Mouse (Mus musculus): ENCODE data around the gene Borcs6. TPM values are rescaled to one million over a fixed set of nuclear protein-coding genes. Genes with fewer than 3 reads are reported as not detected.

Gene Borcs6
- polyA plus RNA-seq, 1 experiment = 16.7 TPM

GRCm38 (mm10) chr11:69088103-69088855 is 28.8 kb downstream of the Borcs6 start, which contains the start of gene Vamp2:
Gene Vamp2, plus strand, starts transcription at chr11:69088490.
- Histone ChIP-seq H3K27ac (ENCODE audit: insufficient read depth, low read length) (peak within 1 kb of the TSS; percentile 95), H3K4me1 (ENCODE audit: control insufficient read depth, insufficient read depth, insufficient read length) (peaks cover 11% of the 10 kb centered on the region; the same call in 1 of the 2 replicates), H3K4me3 (ENCODE audit: extremely low read depth, insufficient read depth, insufficient read length) (peak within 1 kb of the TSS; percentile 72), H3K36me3 (ENCODE audit: control insufficient read depth, insufficient read depth, low read length) (peaks cover 8% of the 10 kb centered on the region), H3K27me3 (ENCODE audit: control insufficient read depth, insufficient read depth, low read length) (no peaks in the 10 kb centered on the region)
- peak; percentile 65 to 86 for DNase-seq (ENCODE audit: low read depth in 1 of 2, low spot score in 2 of 2)
- WGBS = under 1% methylated on average over 61 of the region's 67 CpGs
- TF ChIP-seq CTCF (IDR thresholded peaks at IDR 0.05; ENCODE audit: extremely low read depth, insufficient read depth, insufficient read length, insufficient replicate concordance) (no peak), POLR2A (IDR thresholded peaks at IDR 0.05; ENCODE audit: low read depth, low read length) (peak; percentile 60)

- peaks cover 8% of the 10 kb centered on the region for H3K36me3 ChIP-seq (ENCODE audit: control insufficient read depth, insufficient read depth, low read length)
- WGBS = 10% methylated on average over 25 of the region's 25 CpGs
- H3K4me3 ChIP-seq (ENCODE audit: extremely low read depth, insufficient read depth, insufficient read length) = peak overlapping the region; percentile 72
- DNase-seq (ENCODE audit: low read depth in 1 of 2, low spot score in 2 of 2) = no peak
- peaks cover 11% of the 10 kb centered on the region; the same call in 1 of the 2 replicates for H3K4me1 ChIP-seq (ENCODE audit: control insufficient read depth, insufficient read depth, insufficient read length)
- TF ChIP-seq POLR2A (IDR thresholded peaks at IDR 0.05; ENCODE audit: low read depth, low read length) (no peak), CTCF (IDR thresholded peaks at IDR 0.05; ENCODE audit: extremely low read depth, insufficient read depth, insufficient read length, insufficient replicate concordance) (no peak)
- peak overlapping the region; percentile 95 for H3K27ac ChIP-seq (ENCODE audit: insufficient read depth, low read length)
- no peaks in the 10 kb centered on the region for H3K27me3 ChIP-seq (ENCODE audit: control insufficient read depth, insufficient read depth, low read length)
These were observed 29.5 kb downstream of the Borcs6 start for GRCm38 (mm10) chr11:69088856-69089615.

- TF ChIP-seq POLR2A (IDR thresholded peaks at IDR 0.05; ENCODE audit: low read depth, low read length) (no peak), CTCF (IDR thresholded peaks at IDR 0.05; ENCODE audit: extremely low read depth, insufficient read depth, insufficient read length, insufficient replicate concordance) (no peak)
- Histone ChIP-seq H3K27ac (ENCODE audit: insufficient read depth, low read length) (no peak overlapping the region), H3K27me3 (ENCODE audit: control insufficient read depth, insufficient read depth, low read length) (no peaks in the 10 kb centered on the region), H3K4me1 (ENCODE audit: control insufficient read depth, insufficient read depth, insufficient read length) (peaks cover 11% of the 10 kb centered on the region; the same call in 1 of the 2 replicates), H3K36me3 (ENCODE audit: control insufficient read depth, insufficient read depth, low read length) (peaks cover 8% of the 10 kb centered on the region), H3K4me3 (ENCODE audit: extremely low read depth, insufficient read depth, insufficient read length) (peak overlapping the region; percentile 72; the same call in 1 of the 2 replicates)
- DNase-seq (ENCODE audit: low read depth in 1 of 2, low spot score in 2 of 2) = no peak
- 88% methylated on average over 12 of the region's 12 CpGs for WGBS
These were observed 30.2 kb downstream of the Borcs6 start for GRCm38 (mm10) chr11:69089616-69090290.

- DNase-seq (ENCODE audit: low read depth in 1 of 2, low spot score in 2 of 2) = no peak
- Histone ChIP-seq H3K4me1 (ENCODE audit: control insufficient read depth, insufficient read depth, insufficient read length) (peaks cover 11% of the 10 kb centered on the region; the same call in 1 of the 2 replicates), H3K36me3 (ENCODE audit: control insufficient read depth, insufficient read depth, low read length) (peaks cover 8% of the 10 kb centered on the region), H3K27me3 (ENCODE audit: control insufficient read depth, insufficient read depth, low read length) (no peaks in the 10 kb centered on the region), H3K4me3 (ENCODE audit: extremely low read depth, insufficient read depth, insufficient read length) (no peak overlapping the region), H3K27ac (ENCODE audit: insufficient read depth, low read length) (no peak overlapping the region)
- whole genome bisulfite sequencing = 84% methylated on average over 6 of the region's 6 CpGs
- TF ChIP-seq POLR2A (IDR thresholded peaks at IDR 0.05; ENCODE audit: low read depth, low read length) (no peak), CTCF (IDR thresholded peaks at IDR 0.05; ENCODE audit: extremely low read depth, insufficient read depth, insufficient read length, insufficient replicate concordance) (no peak)
These were observed 30.9 kb downstream of the Borcs6 start for GRCm38 (mm10) chr11:69090367-69090766.

- no peak for DNase-seq (ENCODE audit: low read depth in 1 of 2, low spot score in 2 of 2)
- Histone ChIP-seq H3K27me3 (ENCODE audit: control insufficient read depth, insufficient read depth, low read length) (no peaks in the 10 kb centered on the region), H3K36me3 (ENCODE audit: control insufficient read depth, insufficient read depth, low read length) (peaks cover 8% of the 10 kb centered on the region), H3K4me3 (ENCODE audit: extremely low read depth, insufficient read depth, insufficient read length) (no peak overlapping the region), H3K4me1 (ENCODE audit: control insufficient read depth, insufficient read depth, insufficient read length) (peaks cover 13% of the 10 kb centered on the region; the same call in 1 of the 2 replicates), H3K27ac (ENCODE audit: insufficient read depth, low read length) (no peak overlapping the region)
- TF ChIP-seq POLR2A (IDR thresholded peaks at IDR 0.05; ENCODE audit: low read depth, low read length) (no peak), CTCF (IDR thresholded peaks at IDR 0.05; ENCODE audit: extremely low read depth, insufficient read depth, insufficient read length, insufficient replicate concordance) (no peak)
- WGBS = 76% methylated on average over 7 of the region's 7 CpGs
These were observed 32.3 kb downstream of the Borcs6 start for GRCm38 (mm10) chr11:69091566-69092385.

GRCm38 (mm10) chr11:69092386-69092751 is 32.9 kb downstream of the Borcs6 start:
- Histone ChIP-seq H3K27me3 (ENCODE audit: control insufficient read depth, insufficient read depth, low read length) (no peaks in the 10 kb centered on the region), H3K36me3 (ENCODE audit: control insufficient read depth, insufficient read depth, low read length) (peaks cover 8% of the 10 kb centered on the region), H3K4me1 (ENCODE audit: control insufficient read depth, insufficient read depth, insufficient read length) (peaks cover 19% of the 10 kb centered on the region), H3K4me3 (ENCODE audit: extremely low read depth, insufficient read depth, insufficient read length) (no peak overlapping the region), H3K27ac (ENCODE audit: insufficient read depth, low read length) (peak overlapping the region; percentile 3; the same call in 1 of the 2 replicates)
- peak; percentile 67 to 91 for DNase-seq (ENCODE audit: low read depth in 1 of 2, low spot score in 2 of 2)
- TF ChIP-seq CTCF (IDR thresholded peaks at IDR 0.05; ENCODE audit: extremely low read depth, insufficient read depth, insufficient read length, insufficient replicate concordance) (peak; percentile 76; the same call in 1 of the 2 replicates), POLR2A (IDR thresholded peaks at IDR 0.05; ENCODE audit: low read depth, low read length) (no peak)
- 6% methylated on average over 3 of the region's 3 CpGs for WGBS

Data from spleen, adult 2 months (tissue).